Mouse (Mus musculus) large intestine, adult 2 months (tissue): Measurements from ENCODE around the gene Mgat5b. TPM values are rescaled to one million over a fixed set of nuclear protein-coding genes. Genes with fewer than 3 reads are reported as not detected.

Source experiments
- DNase-seq: peaks from one replicate; pipeline ENCODE4 v3.0.0-alpha.2; 2012; ENCODE audit warnings: low read depth, low spot score
- WGBS: fragments of 180-500 bp; shearing (Covaris S2); methylation state at CpG from one replicate; pipeline ENCODE4 v1.1.7; 2018; 5-methylcytosine and 5-hydroxymethylcytosine counted together
- polyA plus RNA-seq: library from polyadenylated mRNA; depleted of rRNA; stranded (reverse); fragments of >200 nt; gene quantifications from 2 replicates; pipeline ENCODE4 v1.2.3, GENCODE M21; 2012

The Mgat5b gene
- polyA plus RNA-seq, 1 experiment = 0.15 TPM

GRCm38 (mm10) chr11:116968586-116968985 lies 49.9 kb downstream of the Mgat5b start:
- DNase-seq = no peak
- WGBS = 61% methylated on average over 9 of the region's 9 CpGs

- DNase-seq = no peak
- whole genome bisulfite sequencing = 68% methylated on average over 11 of the region's 11 CpGs
These were observed 50.8 kb downstream of the Mgat5b start for GRCm38 (mm10) chr11:116969498-116969897.

DNA sequence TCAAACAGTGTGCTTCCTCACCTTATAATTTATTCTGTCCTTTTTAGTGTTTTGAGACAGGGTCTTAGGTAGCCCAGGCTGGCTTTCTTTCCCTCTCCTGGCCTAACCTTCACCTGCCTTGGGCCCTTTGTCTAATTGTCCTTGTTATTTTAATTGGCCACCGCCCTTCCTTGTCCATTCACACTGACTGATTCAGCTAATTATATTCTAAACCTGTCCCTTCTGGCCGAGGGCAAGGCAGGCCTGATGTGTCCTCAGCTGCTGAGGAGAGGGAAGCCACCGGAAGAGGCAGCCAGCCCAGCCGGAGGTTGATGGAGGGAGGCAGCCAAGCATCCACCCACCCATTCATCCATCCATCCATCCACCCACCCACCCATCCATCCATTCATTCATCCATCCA lies 52.2 kb downstream of the Mgat5b start:
- DNase-seq = no peak
- 72% methylated on average over 4 of the region's 4 CpGs for WGBS

- no peak for DNase-seq
- 70% methylated on average over 4 of the region's 4 CpGs for WGBS
These were observed 54.2 kb downstream of the Mgat5b start for GRCm38 (mm10) chr11:116972828-116973227.

DNA sequence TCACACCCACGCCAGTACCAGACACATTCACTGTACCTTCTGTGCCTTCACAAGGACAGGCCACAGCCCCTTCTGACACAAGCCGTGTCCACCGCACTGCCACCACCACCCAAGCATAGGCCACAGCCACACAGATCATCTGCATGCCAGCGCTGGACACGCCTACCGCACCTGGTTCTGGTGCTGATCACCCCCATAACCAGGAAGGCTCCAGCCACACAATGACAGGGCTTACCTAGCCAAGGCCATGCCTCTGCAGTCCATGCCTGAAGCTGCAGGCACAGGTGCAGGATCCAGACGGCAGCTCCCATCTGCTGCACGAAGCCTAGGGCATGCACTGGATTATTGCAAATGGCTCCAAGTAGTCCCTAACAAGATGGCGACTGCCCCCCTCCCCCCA lies 54.8 kb downstream of the Mgat5b start:
- no peak for DNase-seq
- WGBS = 79% methylated on average over 9 of the region's 9 CpGs

DNA sequence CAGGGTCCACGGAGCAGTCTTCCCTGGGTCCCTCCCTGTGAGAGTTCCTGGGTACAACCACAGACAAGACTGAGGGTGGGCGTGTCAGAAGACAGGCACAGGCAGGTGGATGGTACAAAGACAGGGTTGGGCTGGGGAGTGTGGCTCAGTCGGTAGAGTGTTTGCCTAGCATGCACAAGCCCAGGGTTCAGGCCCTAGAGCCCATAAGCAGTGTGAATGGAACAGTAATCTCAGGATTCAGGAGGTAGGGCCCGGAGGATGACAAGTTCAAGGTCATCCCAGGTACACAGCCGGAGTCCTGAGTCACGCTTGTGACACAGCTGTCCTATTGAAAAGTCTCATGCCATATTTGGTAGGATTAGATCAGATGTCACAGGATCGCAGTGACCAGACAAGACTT lies 55.7 kb downstream of the Mgat5b start:
- no peak for DNase-seq
- WGBS = 54% methylated on average over 7 of the region's 7 CpGs

GRCm38 (mm10) chr11:116980313-116980712 lies 61.6 kb downstream of the Mgat5b start:
- WGBS = 13% methylated on average over 5 of the region's 5 CpGs
- peak; percentile 14 for DNase-seq

DNA sequence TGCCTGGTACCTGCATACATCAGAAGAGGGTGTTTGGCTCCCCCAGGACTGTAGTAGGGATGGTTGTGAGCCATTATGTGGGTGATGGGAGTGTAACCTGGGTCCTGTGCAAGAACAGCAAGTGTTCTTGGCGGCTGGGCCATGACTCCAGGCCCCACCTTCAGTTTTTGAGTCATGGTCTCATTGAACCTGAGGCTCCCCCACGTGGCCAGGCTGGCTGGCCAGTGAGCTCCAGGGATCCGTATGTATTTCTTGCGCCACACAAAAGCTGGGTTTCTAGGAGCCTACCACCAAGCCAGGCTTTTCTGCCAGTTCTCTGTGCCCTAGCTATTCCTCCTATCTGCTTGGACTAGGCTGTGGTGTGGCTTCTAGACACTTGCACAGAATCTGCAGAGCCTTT lies 63.9 kb downstream of the Mgat5b start:
- no peak for DNase-seq
- WGBS = 64% methylated on average over 4 of the region's 4 CpGs

DNA sequence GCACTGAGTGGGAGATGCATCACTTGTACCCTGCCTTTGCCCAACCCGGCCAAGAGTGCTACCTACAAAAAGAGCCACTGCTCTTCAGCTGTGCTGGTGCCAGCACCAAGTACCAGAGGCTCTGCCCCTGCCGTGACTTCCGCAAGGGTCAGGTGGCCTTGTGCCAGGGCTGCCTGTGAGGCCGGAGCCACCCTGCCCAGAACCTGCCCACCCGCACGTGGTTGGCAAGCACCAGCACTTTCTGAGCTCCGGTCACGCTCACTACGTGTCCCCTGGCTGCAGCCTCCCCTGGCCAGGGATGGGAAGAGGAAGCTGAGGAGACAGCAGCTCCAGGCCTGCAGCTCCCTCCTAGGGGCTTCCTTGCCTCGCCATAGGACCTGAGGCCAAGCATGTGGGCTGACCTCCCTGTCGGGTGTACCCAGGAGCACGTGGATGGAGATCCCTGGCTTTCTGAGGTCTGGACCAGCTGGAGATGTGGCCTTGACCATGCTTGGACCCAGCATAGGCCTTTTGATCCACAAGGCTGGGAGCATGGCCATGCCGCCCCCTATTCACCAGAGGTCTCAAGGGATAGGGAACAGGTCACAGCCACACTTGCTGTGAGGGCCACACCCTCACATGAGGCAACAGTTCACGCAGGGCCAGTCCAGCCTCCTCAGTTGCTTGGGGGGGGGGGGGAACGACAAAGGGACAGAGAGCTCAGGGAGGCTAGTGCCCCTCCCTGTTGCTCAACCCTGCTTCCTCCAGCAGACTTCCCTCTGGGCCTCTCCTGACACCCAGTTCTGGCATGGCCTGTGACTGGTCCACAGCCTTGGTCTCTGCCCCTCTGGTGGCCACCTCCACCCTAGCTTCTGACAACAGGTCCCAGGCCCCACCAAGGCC lies 67.1 kb downstream of the Mgat5b start:
- WGBS = 69% methylated on average over 15 of the region's 15 CpGs
- DNase-seq = no peak

GRCm38 (mm10) chr11:116988131-116988530 lies 69.5 kb downstream of the Mgat5b start:
- DNase-seq = no peak
- WGBS = 57% methylated on average over 8 of the region's 8 CpGs

DNA sequence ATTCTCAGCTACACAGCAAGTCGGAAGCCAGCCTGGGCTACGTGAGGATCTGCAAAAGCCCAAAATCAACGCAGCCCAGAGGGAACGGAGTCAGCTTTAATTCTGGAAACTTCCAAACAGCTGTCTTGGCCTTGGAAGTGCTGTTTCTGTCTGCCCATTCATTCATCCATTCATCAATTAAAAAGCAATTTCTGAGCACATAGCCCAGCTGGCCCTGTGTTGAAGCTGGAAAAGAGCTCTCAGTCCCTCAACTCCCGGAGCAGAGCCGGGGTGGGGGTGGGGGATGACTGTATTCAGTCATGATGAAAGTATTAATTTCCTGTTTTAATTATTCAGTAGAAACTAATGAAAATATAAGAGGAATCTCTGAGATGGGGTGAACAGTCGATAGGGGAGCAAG lies 71.6 kb downstream of the Mgat5b start:
- WGBS = 67% methylated on average over 7 of the region's 7 CpGs
- DNase-seq = no peak

- WGBS = 88% methylated on average over 8 of the region's 8 CpGs
- DNase-seq = no peak
These were observed 72.7 kb downstream of the Mgat5b start for GRCm38 (mm10) chr11:116991410-116991809.

DNA sequence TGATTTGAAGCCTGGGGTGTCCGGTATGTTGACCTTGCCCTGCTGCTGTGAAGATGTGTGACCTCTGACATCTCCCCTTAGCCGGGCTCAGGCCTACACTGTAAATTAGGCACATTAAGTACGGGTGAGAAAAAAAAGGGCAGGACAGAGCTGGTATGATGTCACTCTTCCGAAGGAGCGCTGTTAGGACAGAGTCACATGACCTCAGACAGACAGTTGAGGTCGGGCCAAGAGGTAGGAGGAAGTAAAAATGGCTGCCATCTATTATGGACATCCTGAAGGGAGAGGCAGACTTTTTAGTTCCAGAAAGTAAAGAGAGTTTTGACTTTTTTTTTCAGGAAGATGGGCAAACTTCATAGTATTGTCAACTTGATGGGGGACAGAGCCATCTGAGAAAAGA lies 73.3 kb downstream of the Mgat5b start:
- DNase-seq = no peak
- 64% methylated on average over 6 of the region's 6 CpGs for WGBS

- no peak for DNase-seq
- 9% methylated on average over 18 of the region's 18 CpGs for WGBS
These were observed 75.5 kb downstream of the Mgat5b start for GRCm38 (mm10) chr11:116994095-116994582.

DNA sequence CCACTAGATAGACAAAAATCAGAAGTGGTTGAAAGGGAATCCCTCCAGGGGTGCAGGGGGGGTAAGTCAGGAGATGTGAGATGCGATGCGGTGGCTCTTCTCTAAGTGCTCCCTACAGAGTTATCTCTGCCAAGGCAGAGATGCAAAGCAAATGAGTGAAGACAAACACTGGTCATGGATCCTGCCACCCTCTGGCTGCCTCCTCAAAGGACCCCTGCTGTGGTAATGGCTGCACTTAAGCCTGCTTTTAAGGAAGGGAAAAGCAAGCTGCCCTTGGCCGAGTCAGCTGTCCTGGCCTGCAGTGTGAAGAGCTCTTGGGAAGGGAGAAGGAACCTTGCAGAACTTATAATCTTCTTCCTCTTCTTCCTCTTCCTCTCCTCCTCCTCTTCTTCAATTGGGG lies 78.3 kb downstream of the Mgat5b start:
- DNase-seq = no peak
- 36% methylated on average over 3 of the region's 3 CpGs for WGBS

GRCm38 (mm10) chr11:116998935-116999334 lies 80.3 kb downstream of the Mgat5b start:
- DNase-seq = no peak
- WGBS = 94% methylated on average over 5 of the region's 5 CpGs

DNA sequence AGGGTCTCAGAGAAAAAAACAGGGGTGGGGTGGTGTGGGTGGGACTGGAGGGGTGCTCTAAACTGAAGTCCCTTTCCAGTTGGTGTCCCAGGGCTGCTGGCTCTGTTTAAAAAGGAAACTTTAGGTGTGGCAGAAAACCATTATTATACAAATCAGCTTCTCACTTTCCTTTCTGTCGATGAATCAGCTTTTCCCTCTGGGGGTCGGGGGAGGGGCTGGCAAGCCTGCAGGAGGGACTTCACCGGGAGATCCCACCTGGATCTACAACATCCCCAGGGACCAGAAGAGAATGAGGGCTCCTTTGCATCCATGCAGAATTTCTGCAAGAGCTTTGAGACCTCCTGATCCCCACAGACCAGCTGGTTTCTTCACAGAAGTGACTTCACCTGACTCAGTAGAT lies 81.6 kb downstream of the Mgat5b start:
- whole genome bisulfite sequencing = 25% methylated on average over 3 of the region's 3 CpGs
- DNase-seq = no peak

DNA sequence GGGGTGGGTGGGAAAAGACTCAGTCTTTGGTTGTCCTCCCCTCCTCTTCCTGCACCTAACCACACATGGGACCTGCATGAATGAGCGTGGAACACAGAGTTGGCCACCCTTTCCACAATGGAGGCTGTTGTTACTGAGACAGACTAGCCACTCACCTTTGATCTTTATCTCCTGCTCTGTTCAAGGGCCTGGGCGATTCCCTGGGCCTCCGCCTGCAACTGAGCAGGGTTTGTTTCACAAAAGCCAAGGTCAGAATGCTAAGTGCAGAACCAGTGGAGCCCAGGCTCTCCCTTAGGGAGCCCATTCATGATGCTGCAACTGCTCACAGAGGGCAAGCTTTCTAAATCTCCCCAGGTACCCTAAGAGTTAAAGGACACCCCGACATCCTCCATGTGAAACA lies 83.1 kb downstream of the Mgat5b start:
- WGBS = 44% methylated on average over 4 of the region's 4 CpGs
- no peak for DNase-seq

GRCm38 (mm10) chr11:117003503-117003902 lies 84.8 kb downstream of the Mgat5b start:
- WGBS = 39% methylated on average over 9 of the region's 9 CpGs
- DNase-seq = no peak

DNA sequence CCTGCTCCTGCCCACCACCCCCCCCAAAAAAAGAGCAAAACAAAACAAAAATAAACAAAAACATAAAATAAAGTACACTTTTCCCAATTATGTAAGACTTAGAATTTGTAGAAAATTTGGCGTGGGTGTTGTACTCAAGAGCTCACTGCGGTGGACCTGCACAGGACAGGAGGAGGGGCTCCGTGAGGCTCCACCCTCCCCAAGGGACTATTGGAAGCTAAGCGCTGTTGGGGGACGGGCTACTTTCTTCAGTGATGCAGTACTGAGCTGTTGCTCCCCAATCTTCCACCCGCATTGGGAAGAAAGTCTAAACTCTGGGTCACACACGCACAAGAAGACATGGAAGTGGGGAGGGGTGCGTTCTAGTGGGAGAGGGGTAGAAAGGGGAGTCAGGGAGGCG lies 85.6 kb downstream of the Mgat5b start:
- 18% methylated on average over 9 of the region's 9 CpGs for WGBS
- no peak for DNase-seq

GRCm38 (mm10) chr11:117017462-117017861 lies 98.8 kb downstream of the Mgat5b start:
- no peak for DNase-seq
- 66% methylated on average over 4 of the region's 4 CpGs for WGBS
